Comparison of ENCODE assay signal across 19 mouse cellular contexts in the genomic region with DNA sequence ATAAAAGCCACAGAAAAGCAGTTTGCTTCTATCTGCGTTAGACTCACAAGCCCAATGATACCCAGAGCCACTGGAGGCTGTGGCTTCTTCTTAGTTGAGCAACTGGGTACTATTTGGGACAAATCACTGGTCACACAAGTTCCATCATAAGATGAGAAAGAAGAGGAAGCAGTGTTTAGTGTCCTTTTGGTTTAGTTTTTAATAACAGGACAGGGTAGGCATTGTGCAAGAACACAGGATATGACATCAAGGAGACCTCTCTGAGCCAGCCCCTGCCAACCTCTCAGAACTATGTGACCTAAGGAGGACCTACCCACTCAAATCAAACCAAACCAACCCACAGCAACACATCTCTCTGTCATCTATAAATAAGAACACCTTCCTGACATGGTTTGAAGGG. TPM values are rescaled to one million over a fixed set of nuclear protein-coding genes. Genes with fewer than 3 reads are reported as not detected.
DNase-seq lines count a peak whose midpoint lies in the region; ATAC-seq and TF ChIP-seq lines count a peak whose summit lies in the region.
"Had no signal": no experiment of that assay in that cellular context is flagged by ENCODE, and none has a peak within 500 bp of the region (broad histone marks: within the 10 kb centered on the region; RNA-seq: fewer than 3 reads in every experiment).

No protein-coding gene starts in this region.

- H3K36me3 ChIP-seq in heart, embryonic 10.5 days, result no peaks in the 10 kb centered on the region
- H3K36me3 ChIP-seq: forebrain, embryonic 12.5 days; hindbrain, embryonic 15.5 days; limb, embryonic 15.5 days; midbrain, embryonic 12.5 days had no signal

- no peak overlapping the region for H3K4me3 ChIP-seq in heart, embryonic 10.5 days
- H3K4me3 ChIP-seq in lung, adult 2 months (replicated peaks; ENCODE audit: extremely low read depth, low read depth, low read length), result no peak overlapping the region
- H3K4me3 ChIP-seq: forebrain, embryonic 12.5 days; hindbrain, embryonic 15.5 days; limb, embryonic 15.5 days; midbrain, embryonic 12.5 days had no signal

- peaks cover 42% of the 10 kb centered on the region for H3K4me1 ChIP-seq in heart, embryonic 10.5 days
- 0 out of 2 replicates have a peak, but pooled peaks cover 3% of the 10 kb centered on the region for H3K4me1 ChIP-seq in lung, adult 2 months (ENCODE audit: control insufficient read depth, insufficient read depth, low read length)
- H3K4me1 ChIP-seq: forebrain, embryonic 12.5 days; hindbrain, embryonic 15.5 days; midbrain, embryonic 12.5 days had no signal

- peak; percentile 75 for ATAC-seq in neutrophil, adult 5-6 weeks (ENCODE audit: extremely low read depth, insufficient number of reproducible peaks, low FRiP score, poor library complexity, severe bottlenecking)

- WGBS in heart, embryonic 10.5 days, result 90% methylated on average over 1 of the region's 1 CpGs
- 84% methylated on average over 1 of the region's 1 CpGs for WGBS in lung, adult 2 months

- no peak overlapping the region for H3K27ac ChIP-seq in heart, embryonic 10.5 days
- H3K27ac ChIP-seq: forebrain, embryonic 12.5 days; hindbrain, embryonic 15.5 days; limb, embryonic 15.5 days; midbrain, embryonic 12.5 days; stomach, postnatal 0 days had no signal

- no peaks in the 10 kb centered on the region for H3K27me3 ChIP-seq in heart, embryonic 10.5 days (ENCODE audit: insufficient read depth, poor library complexity, severe bottlenecking)
- H3K27me3 ChIP-seq: forebrain, embryonic 12.5 days; hindbrain, embryonic 15.5 days; limb, embryonic 15.5 days; midbrain, embryonic 12.5 days had no signal

- H3K9me3 ChIP-seq in heart, embryonic 10.5 days, result no peaks in the 10 kb centered on the region
- H3K9me3 ChIP-seq: forebrain, embryonic 12.5 days; hindbrain, embryonic 15.5 days; limb, embryonic 15.5 days; midbrain, embryonic 12.5 days had no signal

- TF ChIP-seq CTCF in lung, adult 2 months (IDR thresholded peaks at IDR 0.05; ENCODE audit: insufficient read depth, low read length), result no peak

- DNase-seq in heart, adult 11 months, result peak; percentile 94
- DNase-seq in heart, embryonic 10.5 days (ENCODE audit: low spot score), result no peak
- peak; percentile 61 for DNase-seq in lung, postnatal 36 days
- no peak for DNase-seq in lung, adult 2 months
- peak; percentile 71 for DNase-seq in induced T-regulatory cell, adult 2 months (ENCODE audit: low read depth)
- no peak for DNase-seq in urinary bladder, postnatal 10 days (ENCODE audit: low spot score)
- DNase-seq in cerebellum, postnatal 10 days, result no peak
- DNase-seq: cerebellum, postnatal 14 days; gastrocnemius, postnatal 10 days; heart, postnatal 14 days; kidney, adult 2 months; kidney, postnatal 25 days; thymus, postnatal 14 days had no signal

- TF ChIP-seq POLR2A in lung, adult 2 months (IDR thresholded peaks at IDR 0.05; ENCODE audit: borderline replicate concordance, extremely low read depth, low read depth, low read length), result no peak

RNA-seq across cellular contexts. Expression of gene Atp1b3, which starts 27.7 kb away (rescaled TPM):
- 163 TPM in 2 replicates for polyA plus RNA-seq in heart, embryonic 10.5 days (2016; fragmentation: Nextera tagmentation; extraction: Ambion mirVana)
- 98.2 and 101 TPM in 2 replicates for polyA plus RNA-seq in lung, adult 2 months (2012; rRNA removed)
- total RNA-seq in neutrophil, adult 5-6 weeks (2017), result 149 and 162 TPM in 2 replicates

Comparison
In these comparisons a context has a peak if more than half of its experiments do, and no peak if none do; other contexts are left out.
1. DNase-seq: peak in heart, adult 11 months (single experiment), lung, postnatal 36 days (single experiment) and induced T-regulatory cell, adult 2 months (single experiment); none in heart, embryonic 10.5 days (single experiment), lung, adult 2 months (single experiment), urinary bladder, postnatal 10 days (single experiment) and cerebellum, postnatal 10 days (0 of 2).